Mouse (Mus musculus) stomach, postnatal 0 days (tissue): Measurements from ENCODE around the gene Fxyd3. TPM values are rescaled to one million over a fixed set of nuclear protein-coding genes. Genes with fewer than 3 reads are reported as not detected.

Experiments
- ATAC-seq: fragments of 200-750 bp; cut with Nextera tagmentation; 2 replicates; pipeline ENCODE4 v1.8.0; 2017; ENCODE audit not compliant: low FRiP score, low TSS enrichment
- DNase-seq: peaks from one replicate; pipeline ENCODE4 v3.0.0-alpha.2; 2016; ENCODE audit warnings: low spot score
- H3K27ac ChIP-seq: fragments of 300-500 bp; sonication (generic); replicated peaks from 2 replicates; pipeline ENCODE4 v1.5.1; 2014; ENCODE audit warnings: mild to moderate bottlenecking, control low read depth
- H3K27me3 ChIP-seq: fragments of 300-500 bp; sonication (generic); 2 replicates; pipeline ENCODE4 v1.6.1; 2014; ENCODE audit warnings: low read length; ENCODE audit not compliant: control insufficient read depth, insufficient read depth
- H3K36me3 ChIP-seq: fragments of 300-500 bp; sonication (generic); 2 replicates; pipeline ENCODE4 v1.6.1; 2014; ENCODE audit warnings: low read length, mixed read lengths; ENCODE audit not compliant: control insufficient read depth, insufficient read depth
- H3K4me1 ChIP-seq: fragments of 300-500 bp; sonication (generic); replicated peaks from 2 replicates; pipeline ENCODE4 v1.6.1; 2014; ENCODE audit warnings: antibody characterized with exemption; ENCODE audit not compliant: control insufficient read depth, insufficient read depth
- H3K4me2 ChIP-seq: fragments of 300-500 bp; sonication (generic); replicated peaks from 2 replicates; pipeline ENCODE4 v1.6.1; 2014; ENCODE audit warnings: low read depth, mild to moderate bottlenecking, control low read depth, moderate library complexity
- H3K4me3 ChIP-seq: fragments of 300-500 bp; sonication (generic); 2 replicates; pipeline ENCODE4 v1.5.1; 2014; ENCODE audit warnings: low read depth, low read length, control low read depth
- H3K9ac ChIP-seq: fragments of 300-500 bp; sonication (generic); 2 replicates; pipeline ENCODE4 v1.6.1; 2014; ENCODE audit warnings: mild to moderate bottlenecking, low read length, control low read depth, mixed read lengths
- H3K9me3 ChIP-seq: fragments of 300-500 bp; sonication (generic); 2 replicates; pipeline ENCODE4 v1.6.1; 2016; ENCODE audit warnings: low read length; ENCODE audit not compliant: control insufficient read depth
- CTCF ChIP-seq: IDR thresholded peaks from 2 replicates; pipeline ENCODE4 v1.5.1; 2016; ENCODE audit warnings: antibody characterized with exemption, low read depth, mild to moderate bottlenecking, moderate library complexity
- EP300 ChIP-seq: optimal IDR thresholded peaks from 2 replicates; pipeline ENCODE3; 2016; ENCODE audit warnings: antibody characterized with exemption
- WGBS: fragments of 180-500 bp; shearing (Covaris S2); extraction: QIAGEN DNeasy Blood & Tissue Kit; methylation state at CpG from one replicate; pipeline ENCODE4 v1.1.7; 2014; 5-methylcytosine and 5-hydroxymethylcytosine counted together
- polyA plus RNA-seq: library from polyadenylated mRNA; unstranded; fragments of >200 nt; fragmentation: Nextera tagmentation; extraction: Ambion mirVana; gene quantifications from 2 replicates; pipeline ENCODE4 v1.2.1, GENCODE M21; 2015

The Fxyd3 gene
- polyA plus RNA-seq, 1 experiment from 2014 or later: 1,122 TPM

GRCm38 (mm10) chr7:31096892-31097564 is 20.5 kb upstream of the Fxyd3 start:
- 75% methylated on average over 9 of the region's 9 CpGs for WGBS
- H3K27ac ChIP-seq: no peak overlapping the region; the same call in 1 of the 2 replicates
- no peak overlapping the region for H3K4me2 ChIP-seq
- ATAC-seq (no peak), DNase-seq (no peak)
- no peaks in the 10 kb centered on the region for H3K4me1 ChIP-seq
- no peak overlapping the region for H3K4me3 ChIP-seq
- H3K36me3 ChIP-seq: no peaks in the 10 kb centered on the region
- no peak overlapping the region for H3K9ac ChIP-seq
- no peaks in the 10 kb centered on the region for H3K27me3 ChIP-seq
- H3K9me3 ChIP-seq: no peaks in the 10 kb centered on the region
- TF ChIP-seq CTCF (no peak), EP300 (no peak)

GRCm38 (mm10) chr7:31094774-31095501 is 18.4 kb upstream of the Fxyd3 start:
- Histone ChIP-seq H3K36me3 (no peaks in the 10 kb centered on the region), H3K4me1 (no peaks in the 10 kb centered on the region), H3K4me2 (no peak overlapping the region), H3K4me3 (no peak overlapping the region), H3K9ac (no peak overlapping the region), H3K9me3 (no peaks in the 10 kb centered on the region), H3K27me3 (no peaks in the 10 kb centered on the region), H3K27ac (no peak overlapping the region)
- WGBS: 24% methylated on average over 12 of the region's 12 CpGs
- no peak for ATAC-seq
- DNase-seq: no peak
- TF ChIP-seq EP300: no peak
- peak; percentile 53 for TF ChIP-seq CTCF

GRCm38 (mm10) chr7:31089721-31090120 is 13.2 kb upstream of the Fxyd3 start:
- no peak for TF ChIP-seq EP300
- no peak for TF ChIP-seq CTCF
- H3K36me3 ChIP-seq: no peaks in the 10 kb centered on the region
- no peak overlapping the region for H3K9ac ChIP-seq
- ATAC-seq (no peak), DNase-seq (no peak)
- no peaks in the 10 kb centered on the region for H3K9me3 ChIP-seq
- H3K4me3 ChIP-seq: no peak overlapping the region
- no peaks in the 10 kb centered on the region for H3K27me3 ChIP-seq
- no peak overlapping the region for H3K27ac ChIP-seq
- WGBS: 84% methylated on average over 2 of the region's 2 CpGs
- peaks cover 2% of the 10 kb centered on the region; the same call in 1 of the 2 replicates for H3K4me1 ChIP-seq
- H3K4me2 ChIP-seq: no peak overlapping the region

GRCm38 (mm10) chr7:31088206-31088605 is 11.7 kb upstream of the Fxyd3 start:
- Histone ChIP-seq H3K4me2 (no peak overlapping the region), H3K36me3 (no peaks in the 10 kb centered on the region), H3K9ac (no peak overlapping the region), H3K27ac (no peak overlapping the region), H3K4me3 (no peak overlapping the region), H3K27me3 (no peaks in the 10 kb centered on the region), H3K9me3 (no peaks in the 10 kb centered on the region), H3K4me1 (peaks cover 3% of the 10 kb centered on the region; the same call in 1 of the 2 replicates)
- no peak for DNase-seq
- no peak for TF ChIP-seq CTCF
- no peak for TF ChIP-seq EP300
- ATAC-seq: no peak
- 70% methylated on average over 3 of the region's 3 CpGs for whole genome bisulfite sequencing

- Histone ChIP-seq H3K4me1 (peaks cover 3% of the 10 kb centered on the region; the same call in 1 of the 2 replicates), H3K9me3 (no peaks in the 10 kb centered on the region), H3K4me2 (no peak overlapping the region), H3K4me3 (no peak overlapping the region), H3K36me3 (no peaks in the 10 kb centered on the region), H3K27ac (no peak overlapping the region), H3K27me3 (no peaks in the 10 kb centered on the region), H3K9ac (no peak overlapping the region)
- no peak for ATAC-seq
- no peak for DNase-seq
- WGBS: 45% methylated on average over 2 of the region's 2 CpGs
- no peak for TF ChIP-seq CTCF
- TF ChIP-seq EP300: no peak
Measured at GRCm38 (mm10) chr7:31087262-31087661, 10.8 kb upstream of the Fxyd3 start.
